Mouse (Mus musculus): ENCODE results near the gene Vrk1. TPM values are rescaled to one million over a fixed set of nuclear protein-coding genes. Genes with fewer than 3 reads are reported as not detected.

The Vrk1 gene
- total and polyA plus RNA-seq, 3 experiments, result 87.0 to 144 (median 101) TPM

DNA sequence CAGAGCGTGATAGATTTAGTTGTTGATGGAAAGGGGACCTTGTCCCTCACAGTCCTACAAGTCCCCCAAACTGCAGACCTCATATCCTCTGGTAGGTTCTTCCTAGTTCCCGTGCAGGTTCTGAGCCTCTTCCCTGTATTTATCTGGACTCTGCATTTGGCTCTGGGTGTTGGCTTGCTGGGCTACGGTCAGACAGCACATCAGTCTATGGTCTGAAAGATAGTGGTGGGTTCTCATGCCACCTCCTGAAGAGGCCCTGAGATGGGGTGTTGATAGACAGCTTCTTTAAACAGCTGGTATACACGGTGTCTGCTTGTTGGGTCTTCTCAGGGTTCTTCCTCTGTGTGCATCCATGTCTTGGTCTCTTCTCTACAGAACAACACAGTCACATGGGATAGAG, 21.6 kb upstream of the Vrk1 start:
- no peaks in the 10 kb centered on the region for H3K9me3 ChIP-seq (replicated peaks; ENCODE audit: insufficient read depth, low read length)
- no peaks in the 10 kb centered on the region for H3K27me3 ChIP-seq (ENCODE audit: control insufficient read depth in 1 of 2, insufficient read depth in 2 of 2, low read length in 2 of 2)
- H3K27ac ChIP-seq (ENCODE audit: control insufficient read depth, low read depth, low read length), result no peak overlapping the region
- no peak overlapping the region for H3K4me3 ChIP-seq (ENCODE audit: control insufficient read depth in 1 of 2, insufficient read depth in 1 of 2, low read depth in 2 of 2, low read length in 2 of 2)
- no peaks in the 10 kb centered on the region for H3K79me2 ChIP-seq (ENCODE audit: control insufficient read depth, insufficient read depth, low read length, poor library complexity)
- H3K9ac ChIP-seq (ENCODE audit: control insufficient read depth, low read depth, low read length, poor library complexity, severe bottlenecking), result no peak overlapping the region
- TF ChIP-seq ZNF384 (IDR thresholded peaks at IDR 0.05; ENCODE audit: low read depth, low read length), result no peak
- TF ChIP-seq UBTF (IDR thresholded peaks at IDR 0.05; ENCODE audit: borderline replicate concordance, insufficient read depth, low read depth, low read length), result no peak
- TF ChIP-seq SMC3 (IDR thresholded peaks at IDR 0.05; ENCODE audit: low read depth, low read length), result no peak
- no peak for TF ChIP-seq CHD1 (IDR thresholded peaks at IDR 0.05; ENCODE audit: low read depth, low read length)
- TF ChIP-seq GABPA (IDR thresholded peaks at IDR 0.05; ENCODE audit: low read depth, low read length), result no peak
- no peak for TF ChIP-seq NRF1 (IDR thresholded peaks at IDR 0.05; ENCODE audit: insufficient read depth, low read depth, low read length, poor library complexity, severe bottlenecking)
- no peak for TF ChIP-seq ZKSCAN1 (IDR thresholded peaks at IDR 0.05; ENCODE audit: low read depth, low read length)
- no peak for TF ChIP-seq MAZ (IDR thresholded peaks at IDR 0.05; ENCODE audit: low read depth, low read length)
- TF ChIP-seq HCFC1 (IDR thresholded peaks at IDR 0.05; ENCODE audit: low read depth, low read length), result no peak
- no peak for TF ChIP-seq KAT2A (conservative IDR thresholded peaks at IDR 0.05; ENCODE audit: low read depth, low read length)
- TF ChIP-seq MYC (IDR thresholded peaks at IDR 0.05; ENCODE audit: low read depth, low read length), result no peak
- no peaks in the 10 kb centered on the region for H3K36me3 ChIP-seq (ENCODE audit: control insufficient read depth in 1 of 2, insufficient read depth in 2 of 2, low read length in 2 of 2)
- no peaks in the 10 kb centered on the region for H3K4me1 ChIP-seq (ENCODE audit: control insufficient read depth in 1 of 2, insufficient read depth in 2 of 2, low read length in 2 of 2)
- no peak for DNase-seq (ENCODE audit: low read depth, low spot score)

DNA sequence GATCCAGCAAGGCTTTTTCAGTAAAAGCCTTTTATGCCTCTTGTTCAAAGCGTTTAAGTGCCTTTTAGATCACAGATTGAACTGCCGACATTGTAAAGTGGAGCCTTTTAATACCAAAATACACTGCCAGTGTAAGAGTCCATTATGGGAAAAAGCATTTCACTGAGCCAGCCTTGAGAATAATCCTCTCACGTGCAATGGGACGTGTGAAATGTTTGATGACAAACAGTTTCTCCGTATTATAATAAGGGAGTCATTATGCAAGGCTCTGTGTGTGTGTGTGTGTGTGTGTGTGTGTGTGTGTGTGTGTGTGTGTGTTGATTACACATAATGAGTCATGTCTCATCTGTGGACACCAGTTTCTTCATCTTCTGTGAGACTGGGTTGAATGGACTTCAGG, 17.3 kb upstream of the Vrk1 start:
- TF ChIP-seq GATA1 (IDR thresholded peaks at IDR 0.05; ENCODE audit: low read depth, low read length) (no peak), USF1 (IDR thresholded peaks at IDR 0.05; ENCODE audit: low read depth, low read length) (no peak), SMC3 (IDR thresholded peaks at IDR 0.05; ENCODE audit: low read depth, low read length) (no peak), RCOR1 (IDR thresholded peaks at IDR 0.05; ENCODE audit: low read depth, low read length) (no peak), MEF2A (IDR thresholded peaks at IDR 0.05; ENCODE audit: extremely low read depth, insufficient replicate concordance, low read depth, low read length, poor library complexity, severe bottlenecking) (no peak), ZNF384 (IDR thresholded peaks at IDR 0.05; ENCODE audit: low read depth, low read length) (no peak)
- no peak for DNase-seq (ENCODE audit: low read depth, low spot score)

More for the DNA sequence above, 17.3 kb upstream of the Vrk1 start:
- Histone ChIP-seq H3K9ac (ENCODE audit: control insufficient read depth, low read depth, low read length, poor library complexity, severe bottlenecking) (no peak overlapping the region), H3K36me3 (ENCODE audit: control insufficient read depth in 1 of 2, insufficient read depth in 2 of 2, low read length in 2 of 2) (peaks cover 0 to 2% of the 10 kb centered on the region in 2 experiments; a peak in 1 of 4 replicates), H3K79me2 (ENCODE audit: control insufficient read depth, insufficient read depth, low read length, poor library complexity) (no peaks in the 10 kb centered on the region), H3K27me3 (ENCODE audit: control insufficient read depth in 1 of 2, insufficient read depth in 2 of 2, low read length in 2 of 2) (no peaks in the 10 kb centered on the region), H3K4me3 (ENCODE audit: control insufficient read depth in 1 of 2, insufficient read depth in 1 of 2, low read depth in 2 of 2, low read length in 2 of 2) (no peak overlapping the region), H3K4me1 (ENCODE audit: control insufficient read depth in 1 of 2, insufficient read depth in 2 of 2, low read length in 2 of 2) (peaks cover 0 to 8% of the 10 kb centered on the region in 2 experiments; a peak in 1 of 4 replicates), H3K9me3 (replicated peaks; ENCODE audit: insufficient read depth, low read length) (no peaks in the 10 kb centered on the region), H3K27ac (ENCODE audit: control insufficient read depth, low read depth, low read length) (no peak overlapping the region)
